Mouse (Mus musculus) small intestine, adult 2 months (tissue): Measurements from ENCODE around the gene Acp5.

ENCODE experiments used
- CTCF ChIP-seq: fragments of 200-500 bp; IDR thresholded peaks from 2 replicates; pipeline ENCODE4 v1.5.1; 2012; ENCODE audit warnings: low read depth, mild to moderate bottlenecking, control low read depth, inconsistent platforms, low read length, moderate library complexity, mixed read lengths; ENCODE audit not compliant: insufficient replicate concordance, insufficient read length; ENCODE audit errors: extremely low read depth
- POLR2A ChIP-seq: fragments of 200-500 bp; IDR thresholded peaks from 2 replicates; pipeline ENCODE4 v1.6.1; 2012; ENCODE audit warnings: low read depth, mild to moderate bottlenecking, control low read depth, inconsistent platforms, low read length, moderate library complexity

- no peak for TF ChIP-seq CTCF
- TF ChIP-seq POLR2A, result no peak
Measured at GRCm38 (mm10) chr9:22135644-22136390, at the start of gene Acp5.
